Mouse (Mus musculus): ENCODE data around the gene Fbxl3.

Fbxl3 gene

DNA sequence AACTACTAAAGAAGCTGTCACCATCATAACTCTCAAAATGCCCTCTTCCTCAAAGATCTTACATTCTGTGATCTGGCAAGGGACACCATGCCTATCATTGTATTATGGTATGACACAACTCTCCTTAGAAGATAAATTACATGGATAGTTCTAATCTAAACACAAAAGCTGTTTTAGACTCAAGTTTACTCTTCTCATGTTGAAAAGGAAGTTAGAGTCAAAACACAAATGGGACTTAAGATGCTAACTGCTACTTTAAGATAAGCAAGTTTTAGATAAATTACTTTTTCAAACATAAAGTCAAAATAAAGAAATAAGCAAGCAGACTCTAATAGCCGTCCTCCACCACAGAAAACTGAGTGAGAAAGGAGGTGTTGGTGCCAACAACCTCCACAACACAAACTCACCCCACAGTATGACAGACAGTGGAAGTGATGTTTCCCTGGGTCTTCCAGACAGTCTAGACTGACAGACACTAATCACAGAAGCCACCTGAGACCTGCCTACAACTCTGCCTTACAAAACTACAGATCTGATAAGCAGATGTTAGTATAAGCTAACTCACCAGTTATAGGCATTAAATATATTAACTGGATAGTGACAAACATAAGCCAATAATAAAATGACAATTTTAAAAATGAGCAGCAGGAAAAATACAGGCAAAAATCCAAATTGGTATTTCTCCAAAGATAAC, 13.4 kb downstream of the Fbxl3 start:
- no peak for DNase-seq

DNA sequence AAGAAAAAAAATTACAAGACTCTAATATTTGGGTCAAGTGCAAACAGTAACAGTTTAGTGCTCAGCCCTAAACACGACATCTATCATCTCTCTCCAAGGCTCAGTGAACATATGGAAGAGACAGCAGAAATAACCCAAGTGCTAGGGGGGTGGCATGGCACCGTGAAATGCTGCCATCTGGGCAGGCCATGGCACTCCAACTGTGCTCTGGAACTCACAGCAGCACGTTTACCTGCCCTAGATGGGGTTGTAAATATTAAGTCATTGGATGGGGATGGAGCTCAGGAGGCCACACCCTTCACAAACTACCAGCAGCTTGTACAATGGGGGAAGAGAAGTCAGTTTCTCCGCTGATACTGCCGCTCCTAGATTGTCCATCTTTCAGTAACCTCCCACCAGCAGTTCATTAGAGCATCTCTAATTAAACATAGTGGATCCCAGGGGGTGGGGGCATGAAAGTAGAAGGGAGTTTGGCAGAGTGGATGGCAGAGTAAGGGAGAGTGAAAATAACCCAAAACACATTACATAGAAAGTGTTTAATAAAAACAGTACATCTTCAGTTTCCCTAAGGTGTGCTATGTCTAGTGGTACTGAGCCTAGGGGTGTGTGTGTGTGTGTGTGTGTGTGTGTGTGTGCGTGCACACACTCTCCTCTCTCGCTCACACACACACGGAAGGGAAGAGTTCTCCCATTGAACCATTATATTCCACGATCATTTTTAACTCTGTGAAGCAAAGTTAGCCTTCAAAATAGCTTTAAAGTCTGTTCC, 20.0 kb downstream of the Fbxl3 start:
- DNase-seq, result no peak

DNA sequence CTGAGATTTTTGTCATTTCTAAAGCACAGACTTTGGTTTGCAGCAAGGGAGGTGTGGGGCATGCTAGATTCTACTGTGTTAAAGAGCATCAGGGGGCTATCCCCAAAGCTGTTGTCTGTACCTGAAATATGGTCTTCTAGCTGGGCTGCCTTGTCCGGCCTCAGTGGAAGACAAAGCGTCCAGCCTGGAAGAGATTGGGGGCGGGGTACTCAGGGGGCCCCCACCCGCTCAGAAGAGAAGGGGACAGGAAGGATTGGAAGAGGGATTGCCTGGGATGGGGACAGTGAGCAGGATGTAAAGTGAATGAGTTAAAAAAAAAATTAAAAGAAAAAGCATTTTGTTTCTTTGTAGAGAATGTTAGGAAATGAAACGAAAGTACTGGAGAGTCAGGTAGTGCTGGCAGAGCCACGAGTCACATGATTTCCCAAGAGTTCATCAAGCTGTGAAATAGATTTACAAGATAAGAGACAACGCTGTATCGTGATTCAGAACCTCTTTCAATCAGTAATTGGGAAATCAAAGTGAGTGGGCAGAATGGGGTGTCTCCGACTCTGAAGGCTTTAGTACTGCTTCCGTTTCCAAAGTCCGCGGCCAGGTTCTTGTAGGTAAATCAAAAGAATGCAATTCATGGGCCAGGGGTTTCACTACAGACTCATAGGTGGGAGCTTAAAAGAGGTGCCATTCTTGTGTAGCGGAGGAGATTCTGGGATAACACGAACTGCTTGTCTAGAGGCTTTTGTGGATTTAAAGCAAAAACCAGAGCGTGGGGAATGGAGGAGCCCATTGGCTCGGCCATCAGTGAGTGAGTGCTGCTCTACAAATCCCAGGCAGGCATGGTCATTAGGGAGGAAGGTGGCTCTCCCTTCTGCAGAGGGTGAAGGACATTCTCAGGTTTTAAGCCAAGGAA, 21.1 kb downstream of the Fbxl3 start:
- peak; percentile 37 for DNase-seq

DNA sequence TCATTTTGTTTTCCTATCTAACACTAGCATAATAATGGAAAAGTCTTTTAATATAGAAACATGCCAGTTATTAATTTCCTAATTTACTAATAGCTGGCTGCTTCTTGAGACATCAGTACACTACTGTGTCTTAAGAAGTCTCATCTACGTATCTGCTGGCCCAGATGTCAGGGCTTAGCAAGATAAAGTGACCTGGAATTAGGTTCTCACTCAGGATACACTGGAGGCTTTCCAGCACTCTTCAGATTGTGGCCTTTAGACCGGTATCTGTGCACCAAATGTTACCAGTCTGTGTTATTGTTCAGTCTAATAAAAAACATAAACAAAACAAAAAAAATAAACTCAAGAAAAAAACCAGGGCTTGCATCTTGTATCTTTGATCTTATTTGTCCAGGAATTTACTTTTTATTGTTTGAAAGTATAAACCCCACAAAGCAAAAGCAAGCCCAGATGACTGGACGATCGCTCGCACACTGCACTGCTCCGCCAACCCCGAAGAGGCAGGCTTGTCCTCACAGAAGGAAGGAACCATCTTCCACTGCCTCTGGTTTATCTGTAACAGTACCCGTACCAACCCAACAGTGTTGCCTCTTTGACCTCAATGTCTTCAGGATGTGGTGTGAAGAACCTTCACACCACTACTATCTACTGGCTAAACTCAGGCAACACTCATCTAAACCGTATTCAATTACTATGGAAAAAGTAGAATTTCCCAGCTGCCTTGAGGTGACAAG, 21.9 kb downstream of the Fbxl3 start:
- no peak for DNase-seq

DNA sequence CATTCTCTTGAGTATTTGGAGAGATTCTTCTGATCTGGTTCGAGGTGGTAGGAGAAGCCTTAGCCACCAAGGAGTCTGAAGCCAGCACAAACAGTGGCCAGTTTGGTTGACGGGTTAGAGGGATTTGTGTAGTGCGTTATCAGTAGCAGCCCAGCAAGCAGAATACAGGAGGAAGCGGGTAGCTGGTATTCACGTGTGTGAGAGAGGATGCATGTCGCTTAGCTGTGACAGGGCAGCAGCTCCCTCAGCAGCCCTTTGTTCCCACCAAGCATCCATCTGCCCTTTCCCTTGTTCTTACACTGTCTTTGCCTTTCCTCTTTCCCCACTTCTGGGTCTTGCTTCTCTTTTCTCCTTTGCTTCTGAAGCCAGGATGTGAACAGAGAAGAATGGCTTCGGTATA, 24.2 kb downstream of the Fbxl3 start:
- no peak for DNase-seq

DNA sequence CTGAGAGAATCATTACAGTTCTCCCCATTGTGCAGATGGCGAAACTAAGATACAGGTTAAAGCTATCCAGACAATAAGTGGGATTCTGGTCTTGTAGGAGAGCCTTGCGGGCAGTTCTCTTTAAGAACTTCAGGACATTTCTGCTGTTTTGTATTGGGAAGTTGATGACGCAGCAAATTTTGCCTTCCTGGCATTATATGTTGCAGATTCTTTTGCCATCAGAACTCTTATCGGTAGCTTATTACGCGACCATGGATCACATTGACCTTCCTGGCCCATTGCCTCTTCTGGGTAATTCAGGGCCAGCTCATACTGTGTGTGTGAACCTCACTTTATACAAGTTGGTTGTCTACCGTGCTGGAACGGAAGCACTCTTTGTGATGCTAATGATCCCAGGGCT, 25.5 kb downstream of the Fbxl3 start:
- DNase-seq, result no peak

DNA sequence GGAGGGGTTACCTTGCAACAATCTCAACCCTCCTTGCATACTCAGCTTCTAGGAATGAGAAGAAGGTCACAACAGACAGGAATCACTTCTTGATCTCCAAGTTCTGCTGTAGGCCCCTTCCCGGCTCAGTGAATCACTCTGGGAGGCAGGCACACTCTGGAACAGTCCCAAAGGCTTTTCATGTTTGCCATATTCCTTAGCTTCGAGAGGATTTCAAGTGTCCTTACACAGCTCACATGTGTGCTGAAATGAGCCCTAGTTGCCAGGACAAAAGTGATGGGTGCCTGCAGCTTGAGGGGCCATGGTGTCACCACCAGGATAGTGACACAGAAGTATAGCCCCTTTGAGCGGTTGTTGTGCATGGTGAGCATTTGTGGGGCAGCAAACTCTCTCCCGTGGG, 26.6 kb downstream of the Fbxl3 start:
- DNase-seq, result peak; percentile 67

DNA sequence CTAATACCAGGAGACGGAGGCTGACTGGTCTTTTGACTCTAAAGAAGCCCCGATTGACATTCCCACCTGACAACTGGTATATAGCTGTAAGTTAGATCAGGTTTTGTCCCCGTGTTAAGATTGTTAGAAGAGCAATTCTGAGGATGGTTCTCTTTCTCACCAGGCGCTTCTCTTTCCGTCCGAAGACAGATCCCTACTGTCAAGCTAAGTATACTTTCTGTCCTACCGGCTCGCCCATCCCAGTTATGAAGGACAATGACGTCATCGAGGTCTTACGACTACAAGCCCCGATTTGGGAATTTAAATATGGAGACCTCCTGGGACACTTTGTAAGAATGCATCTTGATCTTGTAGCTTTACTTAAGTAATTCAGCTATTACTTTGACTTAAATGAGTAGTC, 27.9 kb downstream of the Fbxl3 start:
- no peak for DNase-seq

DNA sequence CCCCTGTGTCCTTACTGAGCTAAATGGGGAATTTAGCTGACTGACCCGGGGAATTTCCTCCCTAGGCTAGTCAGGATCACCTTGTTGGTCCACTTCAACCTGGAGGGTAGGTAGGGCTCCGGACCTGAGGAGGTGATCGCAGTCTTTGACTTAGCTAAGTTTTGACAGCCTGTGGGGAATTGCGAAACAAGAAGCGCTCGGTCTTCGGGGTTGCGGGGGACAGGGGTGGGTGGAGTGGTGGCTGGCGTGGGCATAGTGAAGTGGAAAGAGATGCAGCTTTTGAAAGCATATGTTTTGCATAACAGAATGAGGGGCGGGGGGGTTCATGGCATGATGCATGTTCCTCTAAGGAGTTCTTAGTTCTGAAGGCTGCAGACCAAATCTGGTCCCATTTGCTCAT, 28.6 kb downstream of the Fbxl3 start:
- DNase-seq, result peak; percentile 59

DNA sequence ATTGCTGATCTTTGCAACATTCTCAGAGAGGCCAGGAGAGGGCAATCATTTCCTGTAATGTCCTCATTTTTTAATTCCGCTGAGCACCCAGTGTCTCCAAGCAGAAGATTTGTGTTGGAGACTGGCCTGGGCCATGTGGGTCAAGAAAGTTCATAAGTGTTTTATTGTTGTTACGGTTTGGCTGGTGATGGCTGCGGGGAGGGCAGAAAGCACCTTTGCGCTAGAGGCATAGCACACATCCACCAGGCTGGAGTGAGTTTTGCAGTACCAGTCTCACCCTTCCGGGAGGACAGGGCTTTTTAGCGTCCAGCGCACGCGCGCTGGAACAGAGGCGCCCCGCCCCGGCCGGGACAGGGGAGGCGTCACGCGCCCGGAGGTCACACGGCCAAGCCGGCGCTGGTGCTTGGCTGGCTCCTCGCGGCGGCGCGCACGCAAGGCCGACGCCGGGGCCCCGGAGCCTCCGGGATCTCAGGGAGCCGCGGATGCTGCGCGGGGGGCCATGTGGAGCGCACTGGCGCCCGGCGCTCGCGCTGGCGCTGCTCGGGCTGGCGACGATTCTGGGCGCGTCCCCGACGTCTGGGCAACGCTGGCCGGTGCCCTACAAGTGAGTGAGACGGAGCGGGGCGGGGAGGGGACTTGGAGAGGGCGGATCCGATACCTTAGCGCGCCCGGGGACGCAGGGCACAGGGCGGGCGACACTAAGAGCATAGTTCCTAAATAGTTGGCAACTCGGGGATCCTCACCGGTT, 29.3 kb downstream of the Fbxl3 start, which contains the start of gene Cln5:
Cln5 (plus strand) TSS at position 353 of the 748 bp plus-strand sequence.
- DNase-seq, result peak; percentile 95

DNA sequence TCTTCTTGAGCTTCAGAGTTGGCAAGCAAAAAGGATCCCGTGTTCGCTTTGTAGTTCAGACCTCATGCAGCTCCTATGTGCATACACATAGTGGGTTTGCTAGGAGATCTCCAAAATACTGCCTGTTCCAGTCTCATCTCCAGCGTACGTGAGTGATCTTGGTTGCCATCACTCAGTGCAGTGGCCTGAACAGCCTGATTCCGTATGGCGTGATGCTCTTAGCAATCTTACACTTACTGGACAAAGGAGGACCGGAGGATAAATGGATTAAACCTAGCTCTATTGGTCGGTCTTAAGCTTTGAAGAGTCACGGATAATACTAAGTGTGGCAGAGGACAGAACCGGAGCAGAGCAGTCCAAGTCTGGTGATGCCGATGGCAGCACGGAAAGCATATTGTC, 29.9 kb downstream of the Fbxl3 start:
- DNase-seq, result no peak

DNA sequence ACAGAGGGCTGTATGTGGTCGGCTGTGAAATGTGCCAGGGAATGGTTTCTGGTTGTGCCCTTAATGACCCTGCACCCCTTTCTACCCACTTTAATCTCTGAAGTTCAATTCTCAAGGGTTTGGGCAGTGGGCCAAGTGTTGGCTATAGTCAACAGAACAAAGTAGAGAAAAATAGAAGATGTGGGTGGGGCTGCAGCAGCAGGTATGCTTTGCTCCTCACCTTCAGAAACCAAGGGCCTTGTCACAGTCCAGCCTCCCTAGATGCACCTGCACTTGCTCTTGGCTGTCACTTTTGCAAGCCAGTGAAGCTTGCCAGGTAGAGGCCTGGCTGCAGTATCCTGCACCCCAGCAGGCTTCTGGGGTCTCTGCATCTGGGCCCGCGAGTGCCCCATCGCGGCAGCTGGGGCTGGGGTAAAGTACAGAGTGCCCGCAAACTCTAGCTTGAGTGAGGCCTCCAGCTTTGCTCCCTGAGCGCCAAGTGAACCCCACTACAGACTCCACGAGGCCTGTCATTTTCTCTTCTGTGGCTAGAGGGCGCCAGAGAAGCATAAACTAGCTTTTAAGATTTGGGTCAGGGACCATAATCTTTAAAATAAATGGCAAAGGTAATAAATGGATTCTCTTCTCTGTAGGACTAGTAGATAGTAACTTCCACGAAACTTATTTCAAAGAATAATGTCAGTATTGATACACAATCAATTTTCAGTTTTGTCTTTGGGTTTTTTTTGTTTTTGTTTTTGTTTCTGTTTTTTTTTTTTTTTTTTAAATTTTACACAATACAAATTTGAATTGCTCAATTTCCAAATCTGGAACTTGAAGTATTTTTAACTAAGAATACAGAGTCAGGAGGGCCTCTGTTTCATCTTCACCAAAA, 33.8 kb downstream of the Fbxl3 start:
- peak; percentile 94 for DNase-seq

DNA sequence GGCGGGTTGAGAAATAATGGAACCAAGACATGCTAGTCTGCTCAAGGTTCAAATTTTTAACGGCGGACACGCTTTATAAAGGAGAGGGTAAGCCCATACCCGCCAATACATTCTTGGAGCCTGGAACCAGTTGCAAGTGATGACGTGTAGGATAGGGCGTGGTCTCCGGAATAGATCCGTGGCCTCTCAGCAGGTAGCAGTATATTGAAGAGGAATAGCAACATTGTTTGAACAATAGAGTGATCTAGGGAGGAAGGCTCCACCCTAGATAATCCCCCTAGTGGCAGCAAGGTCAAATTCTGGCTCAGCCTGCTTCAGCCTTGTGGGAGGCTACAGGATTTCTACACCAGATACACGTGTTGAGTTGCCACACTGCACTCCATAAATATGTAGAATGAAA, 39.9 kb downstream of the Fbxl3 start:
- DNase-seq, result peak; percentile 26

DNA sequence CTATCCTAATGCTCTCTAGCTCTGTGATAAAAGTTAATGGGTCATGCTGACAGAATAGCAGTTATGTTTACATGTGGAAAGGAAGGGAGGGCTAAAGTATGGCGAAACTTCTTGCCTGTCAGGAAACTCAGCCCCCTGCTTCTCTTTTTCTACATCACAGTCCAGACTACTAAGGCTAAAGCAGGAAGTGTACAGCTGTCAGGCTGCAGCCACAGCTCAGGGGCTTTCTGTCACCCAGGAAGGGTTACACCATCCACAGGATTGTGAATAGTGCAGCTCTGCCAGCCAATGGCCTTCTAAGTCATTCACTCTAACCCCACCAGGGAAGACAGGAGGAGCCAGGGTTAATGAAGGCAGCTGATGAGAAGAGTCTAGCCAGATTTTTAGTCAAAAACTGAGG, 40.4 kb downstream of the Fbxl3 start:
- peak; percentile 64 for DNase-seq

DNA sequence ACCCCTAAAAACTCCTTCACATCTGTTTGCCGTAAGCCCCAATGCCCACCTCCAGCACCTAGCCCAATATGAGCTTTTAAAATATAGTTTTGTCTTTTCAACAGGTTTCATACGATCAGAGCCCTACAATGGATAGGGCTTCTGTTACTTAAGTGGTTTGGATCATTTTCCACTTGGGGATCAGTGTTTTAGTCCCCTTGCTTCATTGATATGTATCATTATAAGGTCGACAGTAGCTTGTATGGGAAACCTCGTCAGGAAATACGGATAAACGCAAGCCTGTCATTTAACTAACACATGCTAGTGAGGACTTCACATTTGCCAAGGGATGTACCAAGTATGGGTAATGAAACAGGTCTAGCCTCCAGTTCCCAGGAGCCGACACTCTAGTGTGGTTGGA, 42.8 kb downstream of the Fbxl3 start:
- no peak for DNase-seq

DNA sequence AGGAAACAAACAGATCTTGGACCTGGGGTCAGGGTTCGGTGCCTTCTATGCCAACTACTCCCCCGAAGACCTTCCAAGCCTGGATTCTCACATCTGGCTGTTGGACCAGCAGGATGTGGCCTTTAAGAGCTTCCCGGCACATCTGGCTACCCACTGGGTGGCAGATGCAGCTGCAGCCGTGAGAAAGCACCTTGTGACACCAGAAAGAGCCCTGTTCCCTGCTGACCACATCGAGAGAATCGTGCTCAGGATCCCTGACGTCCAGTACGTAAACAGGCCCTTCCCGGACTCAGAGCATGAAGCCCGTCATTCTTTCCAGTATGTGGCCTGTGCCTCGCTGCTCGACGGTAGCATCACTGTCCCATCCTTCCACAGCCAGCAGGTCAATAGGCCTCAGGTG, 44.6 kb downstream of the Fbxl3 start:
- DNase-seq, result no peak

DNA sequence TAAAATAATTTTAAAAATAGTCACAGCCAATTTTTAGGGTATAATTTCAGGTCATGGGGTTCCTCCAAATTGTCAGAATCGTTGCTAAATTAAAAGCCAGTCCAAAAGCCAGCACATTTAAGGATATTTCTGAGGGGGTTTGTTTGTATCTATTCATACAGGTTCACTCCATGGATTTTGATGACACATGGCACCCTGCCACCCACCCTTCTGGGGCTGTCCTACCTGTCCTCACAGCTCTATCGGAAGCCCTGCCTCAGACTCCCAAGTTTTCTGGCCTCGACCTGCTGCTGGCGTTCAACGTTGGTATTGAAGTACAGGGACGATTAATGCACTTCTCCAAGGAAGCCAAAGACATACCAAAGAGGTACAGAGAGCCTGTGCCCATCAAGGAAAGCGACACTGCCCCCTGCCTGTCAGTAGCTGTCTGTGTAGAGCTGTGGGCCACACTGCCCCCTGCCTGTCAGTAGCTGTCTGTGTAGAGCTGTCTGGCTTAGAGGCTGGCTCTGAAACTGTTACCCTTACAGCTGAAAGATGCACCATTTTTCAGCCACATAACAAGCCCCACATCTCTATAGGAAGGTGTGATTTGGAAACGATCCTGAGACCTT, 48.1 kb downstream of the Fbxl3 start:
- peak; percentile 93 for DNase-seq

DNA sequence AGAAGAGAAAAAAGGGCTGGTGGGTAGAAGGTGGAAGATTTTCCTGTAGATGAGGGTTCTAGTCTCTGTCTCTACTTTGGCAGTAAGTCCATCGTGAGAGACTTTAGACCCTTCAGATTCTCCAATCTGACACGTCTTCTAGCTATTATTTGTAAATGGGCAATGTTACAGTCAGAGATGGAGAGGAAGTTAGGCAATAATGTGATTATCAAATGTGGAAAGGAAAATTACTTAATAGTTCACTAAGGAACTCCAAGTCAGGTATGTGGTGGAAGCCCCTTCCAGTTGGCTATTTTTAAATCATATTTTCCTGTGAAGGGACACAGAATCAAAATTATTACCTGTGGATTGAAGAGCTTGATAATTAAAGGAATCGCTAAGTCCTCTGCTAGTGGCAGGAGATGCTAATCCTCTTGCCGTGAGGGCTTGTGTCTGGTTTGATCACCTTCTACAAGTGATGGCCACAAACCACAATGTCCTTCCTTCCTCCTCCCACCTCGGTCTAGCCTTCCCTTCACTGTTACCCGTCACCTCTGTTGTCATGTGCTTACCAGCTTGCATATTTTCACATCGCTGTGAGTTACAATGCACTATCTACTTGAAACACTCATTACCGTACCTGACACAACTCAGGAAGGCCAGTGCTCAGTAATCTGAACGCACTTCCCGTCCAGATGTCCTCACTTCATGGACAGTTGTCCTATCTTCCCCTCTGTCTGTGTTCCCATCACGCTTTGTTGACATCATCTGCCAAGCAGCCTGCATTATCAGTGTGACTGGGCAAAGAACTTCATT, 50.9 kb downstream of the Fbxl3 start:
- no peak for DNase-seq

DNA sequence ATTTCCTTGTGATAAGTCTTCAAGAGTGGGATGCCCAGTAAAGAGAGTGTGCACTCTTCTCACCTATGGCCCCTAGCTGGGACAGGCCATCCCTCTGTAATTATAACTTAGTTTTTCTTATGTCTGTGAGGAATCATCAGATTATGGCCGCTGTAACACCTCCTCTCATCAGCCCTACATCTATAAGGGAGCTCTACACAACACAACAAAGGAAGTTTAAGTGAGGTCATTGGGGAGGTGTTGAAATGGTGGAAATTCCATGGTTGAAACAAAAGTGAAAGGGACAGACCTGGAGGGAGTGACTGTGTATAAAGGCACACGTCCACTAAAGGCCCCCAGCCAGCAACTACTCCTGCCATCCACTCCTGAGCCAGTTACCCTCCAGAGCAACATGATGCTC, 52.7 kb downstream of the Fbxl3 start, which contains the start of gene Acod1:
Acod1 (plus strand) TSS at position 301 of the 400 bp plus-strand sequence.
- DNase-seq, result no peak

DNA sequence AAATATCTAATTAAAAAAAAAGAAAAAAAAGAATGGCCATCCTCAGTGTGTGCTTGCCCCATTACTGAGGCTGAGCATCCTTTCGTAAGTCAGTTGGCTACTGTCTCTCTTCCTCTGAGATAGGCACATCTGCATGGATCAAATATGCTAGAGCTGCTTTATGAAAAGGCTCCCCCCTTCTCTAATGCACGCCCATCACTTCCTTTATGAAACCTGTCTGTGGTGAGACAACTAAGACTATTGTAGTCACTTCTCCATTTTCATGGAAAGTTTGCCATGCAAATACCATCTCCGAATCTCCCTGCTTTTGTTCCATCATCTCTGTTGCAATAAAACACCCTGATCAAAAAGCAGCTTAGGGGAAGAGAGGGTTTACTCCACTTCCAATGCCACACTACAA, 62.4 kb downstream of the Fbxl3 start:
- peak; percentile 34 for DNase-seq

Data from lung, postnatal 36 days (tissue).